Mouse (Mus musculus) ovary, postnatal 10 days (tissue): ENCODE data around the gene Syne1.

Experiments used
- DNase-seq: peaks from one replicate; pipeline ENCODE4 v3.0.0; 2022; ENCODE audit warnings: low spot score

Syne1 gene

DNA sequence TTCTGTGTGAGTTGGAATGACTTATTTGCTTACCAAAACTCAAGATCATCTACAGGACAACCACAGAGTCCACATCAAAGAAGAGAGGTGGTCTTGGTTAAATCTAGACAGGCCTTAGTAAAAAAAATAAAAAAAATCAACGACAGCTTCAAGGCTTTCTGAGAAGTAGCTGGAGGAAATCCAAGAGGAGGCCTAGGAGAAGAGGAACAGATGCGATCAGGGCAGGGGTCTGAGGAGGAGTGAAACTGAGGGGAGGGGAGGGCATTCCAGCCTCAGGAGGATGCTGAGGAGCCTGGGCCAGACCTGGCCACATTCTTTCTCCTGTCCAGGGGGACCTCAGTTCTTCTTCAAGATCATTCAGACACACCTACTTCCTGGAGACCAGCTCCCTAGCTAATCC, 579.3 kb downstream of the Syne1 start:
- DNase-seq = no peak

DNA sequence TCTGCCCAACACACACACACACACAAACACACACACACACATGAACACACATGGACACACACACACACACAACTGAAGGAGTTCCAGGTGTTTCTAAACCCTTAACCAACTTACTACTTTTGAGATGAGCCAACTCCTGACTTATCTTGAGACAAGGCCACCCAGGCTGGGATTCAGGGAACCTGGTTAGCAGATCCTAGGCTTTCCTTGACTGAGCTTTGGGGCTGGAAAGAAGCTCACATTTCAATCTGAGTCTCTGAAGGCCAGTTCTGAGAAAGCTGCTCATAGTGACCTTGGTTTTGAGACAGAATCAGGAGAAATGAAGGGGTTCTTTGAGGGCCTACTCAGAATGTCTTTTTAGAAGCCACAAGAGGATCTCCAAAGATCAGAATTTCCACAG, 579.7 kb downstream of the Syne1 start:
- DNase-seq = no peak

DNA sequence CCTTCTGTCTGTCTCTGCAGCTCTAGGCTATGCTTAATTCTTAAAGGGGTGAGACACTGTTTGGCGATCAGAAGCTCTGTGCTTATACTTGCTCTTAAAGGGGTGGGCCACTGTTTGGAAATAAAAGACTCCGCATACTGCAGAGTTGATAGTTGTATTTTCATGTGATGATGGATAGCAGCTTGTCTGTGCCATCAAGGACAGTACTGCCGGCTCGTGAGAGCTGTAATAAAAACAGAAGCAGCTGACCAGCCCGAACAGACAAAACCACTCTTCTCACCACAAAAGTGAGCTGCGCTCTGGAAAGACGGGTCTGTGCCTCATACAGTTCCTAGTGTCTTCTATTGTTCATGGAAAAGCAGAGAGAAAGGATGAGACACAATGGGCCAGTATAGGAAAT, 580.1 kb downstream of the Syne1 start:
- no peak for DNase-seq
